Mouse (Mus musculus): ENCODE measurements at regions not wholly inside any gene's neighbourhood (a gene's known extent, or its start where the extent isn't known, plus 50 kb on each side); places are given as distances from the start of the nearest gene placed in this dataset.

DNA sequence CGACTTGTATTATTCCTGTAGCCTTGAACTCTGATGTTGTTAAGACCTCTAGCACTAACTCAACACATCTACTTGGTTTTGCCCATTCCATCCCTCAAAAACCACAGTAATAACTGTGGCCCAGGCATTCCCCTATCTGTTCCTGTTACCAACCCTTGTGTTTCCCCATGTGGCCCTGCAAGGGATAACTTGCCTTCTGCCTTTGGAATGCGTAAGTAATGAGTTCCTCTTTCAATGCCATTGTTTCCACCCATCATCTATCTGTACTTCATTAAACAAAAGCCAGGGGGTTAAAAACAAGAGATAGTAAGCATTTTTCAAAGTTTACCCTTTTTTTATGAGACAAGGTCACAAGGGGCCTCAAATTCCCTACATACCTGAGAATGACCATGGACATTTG, 60.5 kb upstream of the 1110032F04Rik start:
- no peaks in the 10 kb centered on the region for H3K4me1 ChIP-seq
- H3K4me3 ChIP-seq (replicated peaks), result no peak overlapping the region
- no peak for ATAC-seq (ENCODE audit: low FRiP score)
- H3K27me3 ChIP-seq (replicated peaks), result no peaks in the 10 kb centered on the region
- H3K9ac ChIP-seq (replicated peaks), result no peak overlapping the region
- H3K9me3 ChIP-seq (replicated peaks), result no peaks in the 10 kb centered on the region
- no peak overlapping the region for H3K4me2 ChIP-seq
- H3K27ac ChIP-seq (replicated peaks), result no peak overlapping the region
- no peaks in the 10 kb centered on the region for H3K36me3 ChIP-seq
- 91% methylated on average over 2 of the region's 2 CpGs for WGBS

DNA sequence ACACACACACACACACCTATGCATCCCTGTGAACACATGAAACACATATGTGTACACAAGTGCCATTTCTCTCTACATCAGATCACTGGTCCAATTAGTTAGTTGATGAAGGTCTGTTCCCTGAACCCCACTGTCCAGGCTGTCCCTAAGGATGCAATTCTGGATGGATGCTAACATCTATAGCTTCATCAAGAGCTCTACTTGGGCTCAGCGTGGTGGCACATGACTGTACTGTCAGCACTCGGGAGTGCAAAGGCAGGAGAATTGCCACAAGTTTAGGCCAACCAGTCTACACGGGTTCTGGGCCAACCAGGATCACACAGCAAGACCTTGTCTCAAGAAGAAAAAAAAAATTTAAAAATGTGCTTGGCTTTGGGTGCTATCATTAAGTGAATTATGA, 55.9 kb upstream of the 1110032F04Rik start:
- Histone ChIP-seq H3K9ac (replicated peaks) (no peak overlapping the region), H3K4me1 (no peaks in the 10 kb centered on the region)

DNA sequence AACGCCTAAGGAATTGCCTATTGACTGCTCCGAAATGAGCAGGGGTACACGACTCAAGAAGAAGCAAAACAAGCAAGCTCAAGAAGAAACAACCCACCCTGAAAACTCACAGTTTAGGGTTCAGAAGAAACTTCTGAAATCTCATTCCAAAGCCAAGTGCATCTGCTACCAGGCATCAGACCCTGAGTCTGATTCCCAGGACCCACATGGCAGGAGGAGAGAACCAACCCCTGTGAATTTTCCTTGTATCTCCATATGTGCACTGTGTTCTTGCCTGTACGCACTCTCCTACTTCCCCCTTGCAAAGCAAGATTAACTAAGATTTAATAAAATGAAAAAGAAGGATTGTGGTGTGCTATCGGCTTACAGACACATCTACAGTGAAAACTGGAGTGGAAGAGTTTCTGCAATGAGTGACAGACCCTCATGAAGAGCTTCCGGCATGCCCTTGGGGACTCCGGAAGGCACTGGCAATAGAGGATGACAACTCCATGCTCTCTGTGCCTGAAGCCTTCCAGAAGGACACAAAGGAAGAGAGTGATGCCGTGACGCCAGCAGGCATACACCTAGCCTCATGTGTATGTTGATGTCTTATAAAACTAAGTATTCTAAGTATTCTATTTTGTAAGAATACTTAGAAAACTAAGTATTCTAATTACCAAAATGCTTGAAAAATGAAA, 55.2 kb upstream of the 1110032F04Rik start:
- Histone ChIP-seq H3K4me3 (replicated peaks) (no peak overlapping the region), H3K4me2 (no peak overlapping the region), H3K27me3 (replicated peaks) (no peaks in the 10 kb centered on the region), H3K9me3 (replicated peaks) (no peaks in the 10 kb centered on the region), H3K36me3 (no peaks in the 10 kb centered on the region), H3K27ac (replicated peaks) (no peak overlapping the region), H3K4me1 (no peaks in the 10 kb centered on the region), H3K9ac (replicated peaks) (no peak overlapping the region)
- no peak for ATAC-seq (ENCODE audit: low FRiP score)
- 91% methylated on average over 9 of the region's 9 CpGs for whole genome bisulfite sequencing

More for the DNA sequence above, 55.9 kb upstream of the 1110032F04Rik start:
- Histone ChIP-seq H3K9me3 (replicated peaks) (no peaks in the 10 kb centered on the region), H3K36me3 (no peaks in the 10 kb centered on the region), H3K4me2 (no peak overlapping the region), H3K4me3 (replicated peaks) (no peak overlapping the region), H3K27ac (replicated peaks) (no peak overlapping the region), H3K27me3 (replicated peaks) (no peaks in the 10 kb centered on the region)
- 90% methylated on average over 3 of the region's 3 CpGs for WGBS
- no peak for ATAC-seq (ENCODE audit: low FRiP score)

DNA sequence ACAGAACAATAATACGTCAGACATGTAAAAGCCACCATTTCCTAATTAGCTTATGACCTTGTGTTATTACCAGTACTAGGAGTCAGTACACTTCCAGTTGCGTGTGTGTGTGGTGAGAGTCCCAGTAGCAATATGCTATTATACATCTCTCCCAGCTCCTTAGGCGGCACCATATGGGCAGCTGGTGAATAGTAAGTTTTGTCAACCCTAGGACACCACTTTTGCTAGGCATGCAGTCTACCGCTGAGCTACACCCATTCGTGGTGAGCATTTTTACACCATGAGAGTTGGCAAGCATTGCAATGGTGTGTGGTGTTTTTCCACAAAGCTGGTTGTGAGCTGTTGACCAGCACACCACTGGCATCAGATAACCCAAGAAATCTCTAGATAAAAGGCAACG, 53.8 kb upstream of the 1110032F04Rik start:
- Histone ChIP-seq H3K9ac (replicated peaks) (no peak overlapping the region), H3K4me1 (no peaks in the 10 kb centered on the region), H3K27me3 (replicated peaks) (no peaks in the 10 kb centered on the region), H3K27ac (replicated peaks) (no peak overlapping the region), H3K36me3 (no peaks in the 10 kb centered on the region), H3K4me2 (no peak overlapping the region), H3K9me3 (replicated peaks) (no peaks in the 10 kb centered on the region), H3K4me3 (replicated peaks) (no peak overlapping the region)
- no peak for ATAC-seq (ENCODE audit: low FRiP score)
- 95% methylated on average over 6 of the region's 6 CpGs for WGBS

DNA sequence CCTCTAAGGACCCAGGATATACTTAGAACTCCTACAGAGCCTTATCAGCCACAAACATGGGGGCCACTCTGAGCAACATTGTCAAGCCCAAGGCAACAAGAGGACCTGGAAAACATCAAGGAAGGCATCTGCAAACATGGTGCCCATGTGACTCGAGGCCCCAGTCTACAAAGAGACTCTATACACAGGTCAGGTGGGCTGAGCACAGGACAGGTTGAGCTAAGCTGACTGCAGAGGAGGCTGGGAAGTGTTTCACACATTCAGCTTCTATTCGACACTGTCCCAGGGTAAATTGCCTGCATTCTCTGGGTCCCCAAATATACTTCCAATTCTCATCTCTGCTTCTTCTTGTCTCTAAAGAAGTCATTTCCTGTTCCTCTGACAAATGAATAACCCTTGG, 52.1 kb upstream of the 1110032F04Rik start:
- Histone ChIP-seq H3K9me3 (replicated peaks) (no peaks in the 10 kb centered on the region), H3K4me3 (replicated peaks) (no peak overlapping the region), H3K36me3 (no peaks in the 10 kb centered on the region), H3K4me1 (peaks cover 6% of the 10 kb centered on the region; the same call in 1 of the 2 replicates), H3K4me2 (no peak overlapping the region), H3K27me3 (replicated peaks) (no peaks in the 10 kb centered on the region), H3K9ac (replicated peaks) (no peak overlapping the region), H3K27ac (replicated peaks) (no peak overlapping the region)
- WGBS, result 74% methylated on average over 2 of the region's 2 CpGs
- no peak for ATAC-seq (ENCODE audit: low FRiP score)

All from neural tube, embryonic 15.5 days (tissue).